Mouse (Mus musculus) E14TG2a.4 (cell line): ENCODE results near the gene Napa.

Experiments
- H3K27me3 ChIP-seq: 2 replicates; pipeline ENCODE4 v1.6.1; 2014; ENCODE audit warnings: low read length, control low read depth; ENCODE audit not compliant: insufficient read depth
- H3K36me3 ChIP-seq: 2 replicates; pipeline ENCODE4 v1.6.1; 2014; ENCODE audit warnings: low read length, control low read depth; ENCODE audit not compliant: insufficient read depth
- H3K4me1 ChIP-seq: replicated peaks from 2 replicates; pipeline ENCODE4 v1.6.1; 2014; ENCODE audit warnings: low read depth, low read length, control low read depth
- H3K4me3 ChIP-seq: replicated peaks from 2 replicates; pipeline ENCODE4 v1.5.1; 2014; ENCODE audit warnings: mild to moderate bottlenecking, low read length
- H3K9me3 ChIP-seq: 2 replicates; pipeline ENCODE4 v1.6.1; 2014; ENCODE audit warnings: low read length, control low read depth
- CTCF ChIP-seq: conservative IDR thresholded peaks from 2 replicates; pipeline ENCODE4 v1.5.1; 2014; ENCODE audit warnings: low read length
- NANOG ChIP-seq: IDR thresholded peaks from 2 replicates; pipeline ENCODE4 v1.6.1; 2014; ENCODE audit warnings: borderline replicate concordance, low read length, mixed read lengths
- POU5F1 ChIP-seq: IDR thresholded peaks from 2 replicates; pipeline ENCODE4 v1.6.1; 2014; ENCODE audit warnings: low read length, borderline replicate concordance

Gene Napa

DNA sequence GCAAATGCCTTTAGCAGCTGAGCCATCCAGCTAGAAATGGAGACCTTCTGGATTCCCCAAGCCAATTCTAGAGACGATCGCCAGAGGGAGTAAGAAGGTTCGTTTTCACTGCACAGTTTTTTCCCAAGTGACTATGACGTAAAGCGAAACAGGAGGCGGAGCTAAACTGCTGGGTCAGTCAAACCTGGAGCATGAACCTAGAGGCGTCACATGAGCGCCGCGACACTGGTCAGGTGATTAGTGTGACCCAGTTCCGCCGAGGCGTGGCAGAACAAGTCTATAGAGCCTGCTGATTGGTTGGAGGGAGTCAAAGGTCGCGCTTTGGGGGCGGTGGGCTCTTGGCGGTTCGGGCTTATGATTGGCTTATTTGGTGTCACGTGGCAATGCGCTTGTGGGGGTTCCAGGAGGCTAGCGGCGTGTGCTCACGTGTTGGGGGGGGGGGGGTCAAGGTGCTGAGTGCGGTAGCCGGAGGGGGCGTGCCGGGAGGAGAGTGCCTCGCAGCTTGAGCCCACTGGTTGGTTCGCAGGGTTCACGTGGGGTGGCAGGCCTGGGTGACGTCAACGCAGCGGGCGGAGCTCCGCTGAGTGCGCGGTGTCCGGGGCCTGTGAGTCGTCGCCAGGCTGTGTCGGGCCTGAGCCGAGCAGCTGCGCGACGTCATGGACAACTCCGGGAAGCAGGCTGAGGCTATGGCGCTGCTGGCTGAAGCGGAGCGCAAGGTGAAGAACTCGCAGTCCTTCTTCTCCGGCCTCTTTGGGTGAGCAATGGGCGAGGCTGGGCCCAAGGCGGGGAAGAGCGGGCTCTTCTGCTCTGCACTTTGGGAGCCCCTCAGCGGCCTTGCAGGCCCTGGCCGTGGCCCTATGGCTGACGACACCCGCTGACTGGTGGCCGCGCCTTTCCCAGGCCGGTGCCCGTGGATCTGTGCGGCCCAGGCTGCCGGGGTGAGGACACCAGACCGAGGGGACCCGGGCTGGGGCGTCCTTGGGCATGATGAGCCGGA is at the start of gene Napa:
Napa (plus strand) TSS at position 438 of the 997 bp plus-strand sequence.
- Histone ChIP-seq H3K4me1 (peaks cover 51% of the 10 kb centered on the region), H3K36me3 (peaks cover 32% of the 10 kb centered on the region), H3K4me3 (peak within 1 kb of the TSS; percentile 100), H3K27me3 (peaks cover 16% of the 10 kb centered on the region), H3K9me3 (no peaks in the 10 kb centered on the region)
- TF ChIP-seq CTCF (peak; percentile 50), NANOG (no peak), POU5F1 (no peak)

DNA sequence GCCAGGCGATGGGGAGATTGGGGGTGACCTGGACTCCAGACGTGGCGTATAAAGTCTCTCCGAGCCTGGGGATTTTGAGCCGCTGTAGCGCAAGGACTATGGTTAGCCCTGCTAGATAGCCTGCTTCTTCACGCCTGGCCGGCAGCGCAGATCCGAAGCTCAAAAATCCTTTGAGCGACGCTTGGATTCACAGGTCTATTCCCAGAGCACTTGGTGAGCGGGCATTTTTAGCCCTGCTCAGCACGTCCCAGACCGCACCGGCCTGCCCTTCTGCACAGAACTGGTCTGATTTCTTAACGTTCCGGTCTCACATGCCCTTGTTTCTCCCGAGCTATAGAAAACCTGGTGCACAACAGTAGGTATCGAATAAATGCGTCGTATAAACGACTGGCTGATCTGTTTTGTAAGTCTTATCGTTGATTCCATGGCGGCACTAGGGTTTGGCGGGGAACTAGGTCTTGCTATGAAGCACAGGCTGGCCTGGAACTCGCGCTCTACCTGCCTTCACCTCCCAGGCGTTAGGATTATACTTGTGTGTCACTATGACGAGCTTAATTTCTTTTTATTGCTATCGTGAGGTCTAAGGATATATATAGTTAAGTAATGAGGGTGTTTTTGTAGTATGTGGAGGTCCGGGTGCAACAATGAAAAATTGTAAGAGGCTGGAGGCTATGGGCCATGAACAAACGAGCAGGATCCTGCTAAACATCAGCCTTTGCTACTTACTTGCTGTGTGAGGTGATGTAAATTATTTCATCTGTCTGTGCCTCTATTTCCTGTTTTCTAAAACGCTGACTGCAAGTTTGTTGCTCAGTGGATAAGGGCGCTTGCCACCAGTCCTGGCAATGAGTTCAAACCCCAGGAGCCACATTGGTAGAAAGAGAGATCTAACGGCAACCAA is 49.3 kb upstream of the Napa start:
- TF ChIP-seq POU5F1 (no peak), CTCF (no peak), NANOG (no peak)
- Histone ChIP-seq H3K9me3 (no peaks in the 10 kb centered on the region), H3K4me3 (peak overlapping the region; percentile 94), H3K4me1 (peaks cover 70% of the 10 kb centered on the region), H3K36me3 (peaks cover 16% of the 10 kb centered on the region; the same call in 1 of the 2 replicates), H3K27me3 (no peaks in the 10 kb centered on the region)

DNA sequence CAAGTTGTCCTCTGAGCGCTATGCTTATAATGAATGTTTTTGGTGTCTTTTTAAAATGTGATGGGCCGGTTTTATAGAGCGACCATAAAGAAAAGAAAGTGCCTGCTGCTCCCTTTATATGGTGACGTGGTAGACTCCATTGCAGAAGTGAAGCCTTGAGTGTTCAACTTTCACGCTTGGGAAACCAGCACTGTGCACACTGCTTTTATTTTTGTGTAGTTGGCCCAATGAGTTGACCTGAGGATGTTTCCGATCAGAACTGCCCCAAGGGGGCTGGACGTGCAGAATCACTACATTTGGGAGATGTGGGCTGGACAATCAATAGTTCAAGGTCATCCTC is 48.7 kb upstream of the Napa start:
- TF ChIP-seq POU5F1, result no peak
- no peak for TF ChIP-seq NANOG
- no peak for TF ChIP-seq CTCF
- Histone ChIP-seq H3K4me3 (peak overlapping the region; percentile 94), H3K27me3 (no peaks in the 10 kb centered on the region), H3K36me3 (peaks cover 16% of the 10 kb centered on the region; the same call in 1 of the 2 replicates), H3K9me3 (no peaks in the 10 kb centered on the region), H3K4me1 (peaks cover 63% of the 10 kb centered on the region)

DNA sequence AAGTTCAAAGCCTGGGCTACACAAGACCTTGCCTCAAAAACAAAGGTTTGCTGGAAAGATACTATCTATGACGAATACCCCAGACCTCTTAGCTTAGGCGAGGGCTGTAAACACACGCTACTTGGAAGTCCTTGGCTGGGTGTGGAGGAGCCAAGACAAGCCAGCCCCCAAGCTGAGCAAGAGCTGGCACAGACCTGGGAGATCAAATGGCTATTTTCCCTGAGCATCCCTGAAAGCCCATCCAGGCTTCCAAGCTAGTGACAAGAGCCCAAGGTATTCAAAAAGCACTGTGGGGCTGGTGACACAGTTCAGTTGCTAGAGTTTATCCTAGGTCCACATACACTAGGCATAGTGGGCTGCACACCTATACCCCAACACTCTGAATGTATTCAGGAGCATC is 47.7 kb upstream of the Napa start:
- Histone ChIP-seq H3K4me1 (peaks cover 56% of the 10 kb centered on the region), H3K4me3 (no peak overlapping the region), H3K9me3 (no peaks in the 10 kb centered on the region), H3K36me3 (peaks cover 16% of the 10 kb centered on the region; the same call in 1 of the 2 replicates), H3K27me3 (peaks cover 3% of the 10 kb centered on the region; the same call in 1 of the 2 replicates)
- TF ChIP-seq CTCF, result no peak
- TF ChIP-seq NANOG, result no peak
- no peak for TF ChIP-seq POU5F1

DNA sequence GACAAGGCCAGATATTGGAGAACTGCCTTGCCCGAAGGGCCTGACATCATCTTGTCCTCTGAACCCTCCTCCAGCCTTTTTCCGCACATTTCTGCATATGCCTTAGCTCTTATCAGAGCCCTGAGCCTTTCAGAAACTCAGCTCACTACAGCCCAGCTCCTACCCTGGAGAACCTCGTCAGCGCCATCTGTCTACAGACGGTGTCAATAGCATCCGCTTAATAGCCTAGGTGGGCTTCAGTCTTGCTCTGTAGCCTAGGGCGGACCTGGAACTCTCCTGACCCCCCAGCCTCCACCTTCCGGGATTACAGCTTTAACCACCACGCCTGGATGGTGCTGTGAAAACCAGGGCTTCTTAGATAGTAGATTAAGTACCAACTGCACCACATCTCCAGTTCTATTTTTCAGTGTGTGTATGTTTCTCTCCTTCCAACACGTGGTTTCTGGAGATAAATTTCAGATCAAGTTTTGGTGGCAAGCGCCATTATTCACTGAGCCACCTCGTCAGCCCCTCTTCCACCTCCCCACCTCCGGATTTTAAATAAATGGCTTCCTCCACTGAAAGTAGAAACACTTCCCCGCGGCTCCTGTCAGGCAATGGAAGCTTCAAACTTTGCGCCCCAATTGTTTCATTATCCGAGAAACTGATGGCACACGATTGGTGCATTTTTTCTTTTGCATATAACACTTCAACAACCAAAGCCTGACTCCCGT is 46.2 kb upstream of the Napa start:
- Histone ChIP-seq H3K4me1 (peaks cover 44% of the 10 kb centered on the region), H3K36me3 (peaks cover 16% of the 10 kb centered on the region; the same call in 1 of the 2 replicates), H3K4me3 (peak overlapping the region; percentile 83), H3K9me3 (no peaks in the 10 kb centered on the region), H3K27me3 (peaks cover 3% of the 10 kb centered on the region; the same call in 1 of the 2 replicates)
- TF ChIP-seq CTCF (peak; percentile 85), POU5F1 (no peak)

DNA sequence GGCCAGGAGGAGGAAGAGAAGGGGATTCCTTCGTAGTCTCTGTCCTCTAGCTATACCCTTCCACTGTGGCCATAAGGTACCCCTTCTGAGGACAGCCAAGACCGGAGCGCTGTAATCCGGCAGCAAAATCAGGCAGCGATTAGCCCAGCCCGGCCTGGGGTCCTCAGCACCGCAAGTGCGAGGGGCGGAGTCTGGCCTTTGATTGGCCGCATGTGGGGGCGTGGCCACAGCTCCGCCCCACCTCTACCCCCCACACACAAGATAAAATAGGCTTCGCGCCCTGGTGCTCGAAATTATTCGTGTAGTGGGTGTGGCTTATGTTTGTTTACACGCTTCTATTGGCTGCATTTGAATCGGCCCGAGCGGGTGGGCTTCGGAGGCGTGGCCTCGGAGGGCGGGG is 45.6 kb upstream of the Napa start:
- H3K4me3 ChIP-seq, result peak overlapping the region; percentile 83
- H3K36me3 ChIP-seq, result peaks cover 16% of the 10 kb centered on the region; the same call in 1 of the 2 replicates
- no peak for TF ChIP-seq NANOG
- no peak for TF ChIP-seq CTCF
- TF ChIP-seq POU5F1, result no peak
- no peaks in the 10 kb centered on the region for H3K9me3 ChIP-seq
- peaks cover 42% of the 10 kb centered on the region for H3K4me1 ChIP-seq
- H3K27me3 ChIP-seq, result peaks cover 6% of the 10 kb centered on the region; the same call in 1 of the 2 replicates

DNA sequence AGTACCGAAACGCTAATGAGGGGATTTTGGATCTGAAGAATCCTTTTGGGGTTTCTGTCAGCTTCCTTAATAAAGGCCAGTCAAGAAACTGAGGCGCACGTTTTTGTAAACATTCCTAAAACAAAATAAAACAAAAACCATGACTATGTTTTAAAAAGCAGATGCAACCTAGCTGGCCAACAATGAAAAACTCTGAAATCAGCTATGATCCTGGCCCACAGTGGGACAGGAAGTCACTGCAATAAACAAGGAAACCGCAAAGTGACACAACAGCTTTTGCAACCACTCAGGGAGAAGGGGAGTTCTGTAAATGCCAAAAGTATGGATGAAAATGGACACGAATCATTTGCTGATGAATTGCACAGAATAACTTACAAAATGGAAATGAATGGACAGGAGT is 45.2 kb upstream of the Napa start:
- H3K36me3 ChIP-seq, result peaks cover 16% of the 10 kb centered on the region; the same call in 1 of the 2 replicates
- no peaks in the 10 kb centered on the region for H3K9me3 ChIP-seq
- H3K4me1 ChIP-seq, result peaks cover 42% of the 10 kb centered on the region
- peak overlapping the region; percentile 83; the same call in 1 of the 2 replicates for H3K4me3 ChIP-seq
- peaks cover 10% of the 10 kb centered on the region; the same call in 1 of the 2 replicates for H3K27me3 ChIP-seq
- no peak for TF ChIP-seq CTCF
- TF ChIP-seq POU5F1, result no peak
- TF ChIP-seq NANOG, result no peak

DNA sequence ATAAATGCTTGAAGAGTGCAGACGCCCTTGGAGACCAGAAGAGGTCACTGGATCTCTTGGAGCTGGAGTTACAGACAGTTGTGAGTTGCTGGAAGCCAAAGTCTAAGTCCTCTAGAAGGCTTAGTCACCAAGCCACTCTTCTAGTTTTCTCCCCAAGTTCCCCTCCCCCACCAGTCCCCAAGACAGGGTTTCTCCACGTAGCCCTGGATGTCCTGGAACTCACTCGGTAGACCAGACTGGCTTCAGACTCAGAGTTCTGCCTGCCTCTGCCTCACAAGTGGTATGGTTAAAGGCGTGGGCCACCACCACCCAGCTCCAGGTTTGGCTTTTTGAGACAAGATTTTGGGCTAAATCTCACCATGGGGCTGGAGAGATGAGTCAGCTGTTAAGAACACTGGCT is 43.3 kb upstream of the Napa start:
- peaks cover 25% of the 10 kb centered on the region for H3K27me3 ChIP-seq
- H3K36me3 ChIP-seq, result peaks cover 10% of the 10 kb centered on the region; the same call in 1 of the 2 replicates
- TF ChIP-seq NANOG, result no peak
- no peak for TF ChIP-seq POU5F1
- TF ChIP-seq CTCF, result no peak
- peaks cover 28% of the 10 kb centered on the region for H3K4me1 ChIP-seq
- no peak overlapping the region for H3K4me3 ChIP-seq
- H3K9me3 ChIP-seq, result no peaks in the 10 kb centered on the region
